Mouse (Mus musculus) adrenal gland, adult 18-20 months (tissue): Measurements from ENCODE around the gene Il10rb. TPM values are rescaled to one million over a fixed set of nuclear protein-coding genes. Genes with fewer than 3 reads are reported as not detected.

Experiments
- DNase-seq, 2 experiments: peaks; one replicate each; pipeline ENCODE4 v3.0.0; 2021 to 2022; ENCODE audit warnings: low spot score in 2 of 2
- total RNA-seq, 2 experiments: library from RNA; stranded (reverse); gene quantifications; 1 replicate in 1 of 2; 2 replicates in 1 of 2; pipeline ENCODE4 v1.2.3; 2021

Il10rb gene
- total RNA-seq, 2 experiments from 2014 or later, result 176 to 268 TPM

- DNase-seq, result no peak
Observed at GRCm38 (mm10) chr16:91446778-91447511, 41.0 kb downstream of the Il10rb start.

DNA sequence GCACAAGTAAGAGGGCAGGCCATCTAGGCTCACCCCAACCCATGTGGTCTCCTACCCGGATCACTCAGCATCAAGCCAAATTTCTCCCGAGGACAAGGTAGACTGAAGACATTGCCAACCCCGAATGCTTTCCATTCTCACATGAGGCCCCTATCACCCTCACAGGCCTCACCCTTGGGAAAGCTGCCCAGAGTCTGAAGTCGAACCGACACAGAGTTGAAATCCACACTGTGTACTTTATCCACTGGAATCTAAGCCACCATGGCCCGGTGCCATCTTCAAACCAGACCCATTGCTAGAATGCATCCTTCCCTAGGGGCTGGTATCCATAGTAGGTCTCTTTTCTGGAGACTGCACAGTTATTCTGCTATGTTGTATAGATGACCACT, 41.5 kb downstream of the Il10rb start:
- DNase-seq, result no peak

- DNase-seq, result no peak
Observed at GRCm38 (mm10) chr16:91448088-91448487, 42.1 kb downstream of the Il10rb start.

DNA sequence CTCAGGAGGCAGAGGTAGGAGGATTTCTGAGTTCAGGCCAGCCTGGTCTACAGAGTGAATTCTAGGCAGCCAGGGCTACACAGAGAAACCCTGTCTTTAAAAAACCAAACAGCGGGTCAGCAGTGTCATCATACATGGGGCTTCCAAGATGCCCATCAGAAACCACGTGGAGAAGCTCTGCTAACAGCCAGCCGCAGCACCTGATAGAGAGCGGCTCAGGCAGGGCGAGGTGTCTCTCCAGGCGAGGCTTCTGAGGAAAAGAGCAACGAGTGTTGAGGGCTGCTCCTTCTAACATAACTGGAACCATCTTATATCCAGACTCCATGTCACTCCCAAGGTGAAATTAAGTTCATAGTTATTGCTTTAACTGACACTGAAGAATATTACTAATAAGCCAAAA, 42.9 kb downstream of the Il10rb start:
- DNase-seq, result no peak

- no peak for DNase-seq
Observed at GRCm38 (mm10) chr16:91450137-91451064, 44.4 kb downstream of the Il10rb start.

GRCm38 (mm10) chr16:91451949-91452348, 46.0 kb downstream of the Il10rb start:
- no peak for DNase-seq

DNA sequence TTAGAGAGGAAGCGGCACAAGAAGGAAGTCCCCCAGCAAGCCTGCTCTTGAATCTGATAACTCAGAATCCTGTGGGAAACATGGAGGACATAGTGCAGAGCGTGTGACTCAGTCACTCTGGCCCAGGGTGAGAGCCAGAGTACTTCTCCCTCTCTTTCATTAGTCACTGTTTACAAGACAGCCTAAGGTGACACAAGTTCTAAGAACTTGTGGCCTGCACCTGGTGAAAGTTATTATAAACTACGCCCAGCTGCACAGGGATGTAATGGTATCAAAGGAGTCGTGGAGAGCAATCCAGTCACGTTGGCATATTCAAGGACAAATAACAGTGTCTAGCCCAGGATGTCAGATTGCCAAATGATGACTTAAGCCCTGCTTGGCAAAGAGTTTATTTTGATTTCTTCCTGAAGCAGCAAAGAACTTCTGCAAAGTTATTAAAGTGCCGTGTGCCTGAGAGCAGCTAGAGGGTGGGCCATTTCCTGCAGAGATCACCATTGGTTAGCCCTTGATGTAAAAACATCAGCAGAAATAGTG, 46.5 kb downstream of the Il10rb start:
- peak in 1 of 2 experiments; percentile 42 for DNase-seq

DNA sequence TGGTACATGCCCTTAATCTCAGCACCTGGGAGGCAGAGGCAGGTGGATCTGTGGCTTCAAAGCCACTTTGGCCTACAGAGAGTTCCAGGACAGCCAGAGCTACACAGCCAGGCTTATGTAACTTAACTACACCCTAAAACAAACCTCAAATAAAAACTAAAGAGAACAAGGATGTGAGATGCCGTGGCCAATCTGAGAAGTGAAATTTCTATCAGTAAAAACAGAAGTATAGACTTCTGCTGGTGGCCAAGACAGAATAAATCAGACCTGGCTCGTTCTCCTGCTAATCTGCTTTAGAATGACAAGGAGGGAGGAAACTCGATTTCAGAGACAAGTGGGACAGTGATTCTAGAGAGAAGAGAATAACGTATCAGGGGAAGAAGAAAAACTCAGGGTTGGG, 49.9 kb downstream of the Il10rb start:
- DNase-seq, result no peak

- no peak for DNase-seq
Observed at GRCm38 (mm10) chr16:91458301-91458746, 52.4 kb downstream of the Il10rb start.

DNA sequence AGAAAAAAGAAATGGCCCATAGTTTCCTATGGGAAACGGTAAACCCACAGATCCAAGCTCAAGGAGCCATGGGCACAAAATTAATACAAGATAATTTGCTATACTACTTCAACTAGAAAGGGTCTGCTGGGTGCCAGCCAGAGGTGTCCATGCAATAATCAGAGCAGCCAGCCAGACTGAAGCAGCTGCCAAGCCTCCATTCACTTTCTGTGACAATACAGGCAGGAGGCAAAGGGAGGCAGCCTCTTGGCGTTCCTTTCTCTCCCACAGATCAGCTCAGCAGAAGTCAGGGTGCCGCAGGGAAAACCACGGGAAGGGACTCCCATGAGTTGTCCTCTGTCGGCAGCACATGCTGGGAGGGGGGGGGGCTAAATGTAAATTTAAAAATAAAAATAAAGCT, 53.0 kb downstream of the Il10rb start:
- DNase-seq, result no peak

- DNase-seq, result no peak
Observed at GRCm38 (mm10) chr16:91459396-91459795, 53.4 kb downstream of the Il10rb start.

- DNase-seq, result no peak
Observed at GRCm38 (mm10) chr16:91459841-91460370, 53.9 kb downstream of the Il10rb start.

DNA sequence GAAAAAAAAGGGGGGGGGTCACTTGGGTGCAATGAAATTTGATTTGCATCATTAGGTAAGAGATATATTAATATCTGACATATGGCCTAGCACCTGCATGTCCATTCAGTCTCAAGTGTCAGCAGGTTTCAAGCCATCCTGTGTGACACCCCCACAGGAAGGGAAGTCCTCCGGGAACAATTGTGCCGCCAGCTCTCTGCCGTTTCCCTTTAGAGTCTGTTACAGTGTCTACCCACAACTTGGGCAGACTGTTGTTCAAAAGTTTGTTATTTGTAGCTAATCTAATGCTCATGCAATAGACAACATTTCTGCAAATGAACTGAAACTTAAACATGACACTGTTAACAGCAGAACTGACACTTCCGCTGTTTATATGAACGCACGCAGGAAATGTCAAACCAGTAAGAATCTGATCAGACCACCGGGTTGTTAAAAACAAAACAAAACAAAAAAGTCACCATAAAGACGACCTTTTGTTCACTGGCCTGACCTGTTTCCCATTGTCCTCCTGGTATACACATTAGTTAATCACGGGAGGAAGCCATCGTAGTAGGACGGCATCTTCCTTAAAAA, 55.2 kb downstream of the Il10rb start:
- no peak for DNase-seq

DNA sequence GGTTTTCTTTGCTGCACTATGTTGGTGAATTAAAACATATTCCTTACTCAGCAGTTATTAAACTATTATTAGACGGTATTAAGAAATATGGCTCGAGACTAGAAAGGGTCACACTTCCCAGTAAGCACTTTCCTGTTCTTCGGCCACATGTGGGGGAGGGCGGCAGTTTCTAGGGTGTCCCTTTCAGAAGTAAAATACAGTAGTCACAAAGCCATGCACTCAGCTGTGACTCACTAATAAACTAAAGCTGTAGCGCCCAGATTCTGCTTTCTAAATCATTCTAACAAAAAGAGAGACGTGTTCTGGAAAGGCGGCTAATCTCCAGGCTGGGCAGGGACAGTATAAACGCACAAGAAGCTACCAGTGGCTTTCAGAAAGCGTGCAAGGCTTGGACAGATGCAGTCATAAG, 55.8 kb downstream of the Il10rb start:
- DNase-seq, result no peak

- no peak for DNase-seq
Observed at GRCm38 (mm10) chr16:91462644-91463043, 56.7 kb downstream of the Il10rb start.

DNA sequence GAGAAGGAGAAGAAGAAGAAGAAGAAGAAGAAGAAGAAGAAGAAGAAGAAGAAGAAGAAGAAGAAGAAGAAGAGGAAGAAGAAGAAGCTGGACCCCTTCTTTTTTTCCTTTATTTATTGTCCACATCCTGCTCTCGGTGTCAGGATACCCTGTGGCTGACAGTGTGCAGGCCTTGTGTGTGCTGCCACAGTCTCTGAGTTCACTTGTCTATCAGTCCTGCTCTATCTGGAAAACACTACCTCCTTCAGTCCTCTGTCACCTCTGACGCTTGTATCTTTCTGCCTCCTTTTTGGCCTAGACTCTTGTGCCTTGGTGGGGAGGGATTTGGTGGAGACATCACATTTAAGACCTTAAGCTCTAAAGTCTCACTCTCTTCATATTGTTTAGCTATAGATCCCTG, 57.4 kb downstream of the Il10rb start:
- no peak for DNase-seq

GRCm38 (mm10) chr16:91463836-91464400, 58.0 kb downstream of the Il10rb start:
- DNase-seq, result no peak

GRCm38 (mm10) chr16:91464594-91465504, 58.9 kb downstream of the Il10rb start:
- peak; percentile 83 to 84 for DNase-seq

DNA sequence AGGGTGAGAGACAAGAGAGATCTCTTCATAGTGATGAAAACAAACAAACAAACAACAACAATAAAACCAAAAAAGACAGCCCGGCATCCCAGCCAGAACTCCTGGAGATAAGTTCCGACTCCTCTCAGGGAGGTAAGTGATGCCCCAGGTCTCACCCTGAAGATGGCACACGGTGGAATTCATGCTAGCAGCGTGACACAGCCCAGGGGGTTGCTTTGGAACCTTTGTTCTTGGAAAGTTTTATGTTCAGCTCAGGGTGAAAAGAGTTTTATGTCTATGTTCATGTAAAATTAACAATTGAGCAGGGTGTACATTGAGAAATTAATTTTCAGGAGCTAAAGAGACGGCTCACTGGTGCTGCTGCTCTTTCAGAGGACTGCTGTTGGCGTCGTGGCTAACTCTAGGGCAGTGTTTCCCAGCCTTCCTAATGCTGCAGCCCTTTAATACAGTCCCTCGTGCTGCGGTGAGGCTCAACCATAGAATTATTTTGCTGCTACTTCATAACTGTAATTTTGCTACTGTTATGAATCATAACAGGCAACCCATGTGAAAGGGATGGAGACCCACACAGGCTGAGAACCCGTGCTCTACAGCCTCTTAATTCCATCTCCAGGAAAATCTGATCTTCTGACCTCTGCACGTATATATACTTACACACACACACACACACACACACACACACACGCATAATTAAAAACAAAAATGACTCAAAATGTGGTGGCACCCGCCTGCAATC, 59.7 kb downstream of the Il10rb start:
- DNase-seq, result no peak
